Mouse (Mus musculus) CD4-positive, CD25-positive, alpha-beta regulatory T cell, adult 4 months (primary cell): ENCODE results near the gene Scn10a. TPM values are rescaled to one million over a fixed set of nuclear protein-coding genes. Genes with fewer than 3 reads are reported as not detected.
A peak's percentile ranks its signal among the peaks of the same experiment; 100 is the strongest.

Experiments used
- ATAC-seq: one replicate; pipeline ENCODE4 v1.8.0; 2017
- polyA plus RNA-seq, 2 experiments: library from polyadenylated mRNA; unstranded; fragments of 100-300 nt; shearing (Covaris generic); gene quantifications; one replicate each; pipeline ENCODE4 v1.2.1; 2017

Gene Scn10a
- polyA plus RNA-seq, result not detected

DNA sequence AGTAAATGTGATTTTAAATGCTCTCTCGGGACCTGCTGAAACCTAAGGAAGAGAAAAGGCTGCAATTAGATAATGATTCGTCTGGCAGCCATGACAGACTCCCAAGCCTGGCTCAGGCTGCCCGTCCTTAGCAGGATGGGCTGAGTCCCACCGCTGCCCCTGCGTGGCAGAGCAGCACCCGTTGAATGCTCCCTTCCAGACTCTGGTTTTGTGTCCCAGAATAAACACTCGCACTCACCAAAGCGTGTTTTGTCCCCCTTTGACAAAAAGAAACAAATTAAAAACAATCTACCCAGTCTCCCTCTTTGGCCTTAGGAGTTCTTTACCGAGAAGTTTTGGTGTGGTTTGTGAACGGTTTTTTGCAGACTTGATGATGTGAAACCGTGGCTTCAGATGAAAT lies at the start of gene Scn10a:
Scn10a (minus strand) TSS at position 101 of the 400 bp plus-strand sequence.
- no peak for ATAC-seq

DNA sequence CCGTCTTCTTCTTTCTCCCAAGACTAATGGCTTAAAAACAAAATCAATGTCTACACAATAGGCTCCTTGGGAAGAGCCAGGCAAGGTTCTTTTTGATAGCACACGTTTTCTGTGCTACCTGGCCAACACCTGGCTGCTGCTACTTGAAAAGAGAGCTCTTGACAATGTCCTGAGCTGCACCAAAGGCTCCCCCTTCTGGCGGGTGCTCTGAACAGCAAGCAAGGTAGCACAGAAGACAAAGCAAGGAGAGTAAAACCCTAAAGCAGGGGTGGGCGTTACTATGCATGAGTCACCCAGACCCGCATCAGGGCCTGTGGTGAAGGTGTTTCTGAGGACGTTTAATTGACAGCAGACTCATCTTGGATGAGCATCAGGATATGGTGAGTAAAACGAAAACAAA lies 49.5 kb upstream of the Scn10a start:
- ATAC-seq, result peak; percentile 57

DNA sequence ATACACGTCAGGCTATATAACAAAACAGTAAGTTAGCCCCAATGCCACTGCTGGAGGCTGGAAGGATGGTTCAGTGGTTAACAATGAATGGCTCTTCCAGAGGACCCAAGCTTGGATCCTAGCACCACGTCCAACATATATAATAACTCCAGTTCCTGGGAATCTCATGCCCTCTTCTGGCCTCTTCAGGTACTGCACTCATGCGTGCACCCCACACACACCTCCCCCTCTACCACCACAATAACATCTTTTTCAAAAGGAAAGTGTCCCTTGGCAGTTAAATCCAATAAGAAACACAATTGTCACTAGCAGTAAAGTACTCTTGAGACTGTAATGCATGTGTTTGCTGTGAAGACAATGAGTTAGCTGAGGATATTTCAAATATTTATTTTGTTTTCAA lies 41.1 kb upstream of the Scn10a start:
- no peak for ATAC-seq

DNA sequence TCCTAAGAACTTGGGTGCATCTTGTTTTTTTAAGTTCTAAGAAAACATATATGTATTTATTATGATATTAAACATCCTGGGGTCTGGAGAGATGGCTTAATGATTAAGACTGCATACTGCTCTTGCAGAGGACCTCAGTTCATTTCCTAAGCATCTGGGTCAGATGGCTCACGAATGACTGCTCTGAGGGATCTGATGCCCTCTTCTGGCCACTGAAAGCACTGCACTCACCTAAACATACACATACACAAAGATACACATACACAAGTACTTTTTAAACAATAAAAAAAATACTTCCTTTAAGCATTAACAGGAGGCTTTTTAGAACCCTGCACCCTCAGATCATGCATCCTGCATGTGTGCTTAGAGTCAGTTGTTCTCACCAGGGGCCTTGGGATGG lies 40.3 kb upstream of the Scn10a start:
- ATAC-seq, result no peak

DNA sequence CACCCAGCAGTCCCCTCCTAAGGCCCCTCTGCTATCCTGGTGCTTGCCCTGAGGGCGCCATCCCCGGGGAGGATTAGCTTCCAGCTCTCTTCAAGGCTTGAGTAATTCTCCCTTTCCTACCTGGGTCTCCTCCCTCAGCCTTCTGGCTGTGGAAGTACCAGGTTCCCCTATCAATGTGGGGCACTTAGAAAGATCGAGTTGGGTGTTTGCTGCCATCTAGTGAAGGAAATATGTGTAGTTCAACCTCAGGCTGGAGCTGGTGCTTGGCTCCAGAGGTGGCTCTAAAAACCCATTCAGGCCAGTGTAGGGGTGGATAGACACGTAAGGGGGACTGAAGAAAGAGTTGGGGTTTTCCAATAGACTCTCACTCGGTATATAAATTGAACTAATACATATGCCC lies 32.4 kb upstream of the Scn10a start:
- peak; percentile 81 for ATAC-seq

DNA sequence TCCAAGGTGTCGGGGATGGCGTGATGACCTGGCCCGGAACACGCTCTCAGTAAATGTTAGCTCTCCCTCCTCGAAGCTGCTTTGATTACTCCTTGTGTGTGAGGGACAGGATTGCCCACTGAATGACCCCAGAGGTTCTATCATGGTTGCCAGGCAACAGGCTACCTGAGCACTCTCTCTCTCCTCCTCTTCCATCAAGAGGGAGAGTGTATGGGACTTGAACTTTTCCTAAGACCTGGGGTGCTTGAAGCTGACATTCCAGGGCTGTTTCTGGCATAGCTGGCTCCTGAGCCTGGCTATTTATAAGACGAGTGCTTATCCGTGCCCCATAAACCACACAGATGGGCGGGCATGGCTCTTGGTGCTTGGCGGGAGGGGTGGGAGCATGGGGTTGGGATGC lies 30.0 kb upstream of the Scn10a start:
- no peak for ATAC-seq

DNA sequence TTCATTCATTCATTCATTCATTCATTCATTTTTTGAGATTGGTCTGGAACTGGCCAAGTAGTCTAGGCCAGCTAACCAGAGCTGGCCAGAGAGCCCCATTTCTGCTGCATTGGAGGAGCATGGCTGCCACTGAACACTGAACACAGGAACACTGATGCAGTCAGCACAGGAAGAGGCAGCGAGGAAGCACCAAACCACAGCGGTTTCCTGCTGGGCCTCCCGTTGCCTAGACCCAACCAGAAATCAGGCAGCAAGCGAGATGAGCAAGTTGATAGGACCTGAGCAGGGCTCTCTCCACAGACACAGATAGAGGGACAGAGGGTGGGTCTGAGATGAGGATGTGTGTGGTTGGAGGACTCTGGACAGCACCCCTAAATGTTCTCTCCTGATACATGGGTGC lies 24.8 kb upstream of the Scn10a start:
- peak; percentile 96 for ATAC-seq

DNA sequence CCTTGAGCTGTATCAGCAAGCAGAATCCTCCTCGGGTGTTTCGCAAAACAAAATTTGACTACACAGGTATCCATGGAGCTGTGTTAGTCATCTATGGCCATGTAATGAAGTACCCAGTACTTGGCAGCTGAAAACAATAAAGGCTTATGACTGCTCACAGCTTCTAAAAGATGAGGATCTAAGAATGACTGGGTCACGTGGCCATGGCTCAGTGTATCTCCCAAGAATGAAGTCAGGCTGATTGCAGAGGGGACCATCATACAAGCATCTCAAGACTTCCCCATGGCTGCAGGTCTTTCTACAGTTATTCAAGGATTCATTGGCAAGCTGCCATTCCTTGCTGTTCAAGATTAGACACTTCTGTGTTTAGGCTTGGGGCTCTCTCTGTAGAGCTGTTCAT lies 24.2 kb upstream of the Scn10a start:
- ATAC-seq, result no peak

DNA sequence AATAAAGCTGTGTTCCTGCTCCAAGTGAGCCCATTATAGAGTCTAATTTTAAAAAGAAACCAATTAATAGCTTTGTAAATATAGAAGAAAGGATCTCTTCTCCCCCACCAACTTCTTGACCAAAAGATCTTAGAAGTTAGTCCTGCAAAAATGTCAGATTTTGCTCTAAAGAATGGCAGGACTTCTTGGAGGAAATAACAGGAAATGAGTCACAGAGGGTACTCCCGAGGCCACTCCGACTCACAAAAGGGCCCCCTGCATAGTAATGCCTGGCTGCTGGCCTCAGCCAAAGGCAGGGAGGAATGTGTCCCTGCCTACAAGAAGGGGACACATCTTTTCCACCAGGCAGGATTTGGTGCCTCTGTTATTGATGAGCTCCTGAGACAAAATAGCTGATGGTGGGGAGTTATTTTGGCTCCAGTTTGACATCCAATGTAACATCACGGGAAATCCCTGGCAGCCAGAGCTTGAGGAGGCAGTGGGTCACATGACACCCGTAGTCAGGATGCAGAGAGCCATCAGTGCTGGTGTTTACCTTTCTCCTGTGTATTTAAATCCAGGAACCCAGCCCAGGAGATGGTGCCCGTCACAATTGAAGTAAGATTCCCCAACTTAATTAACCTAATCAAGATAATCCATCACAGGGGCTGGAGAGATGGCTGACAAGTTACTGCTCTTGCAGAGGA lies 22.1 kb upstream of the Scn10a start:
- ATAC-seq, result no peak

DNA sequence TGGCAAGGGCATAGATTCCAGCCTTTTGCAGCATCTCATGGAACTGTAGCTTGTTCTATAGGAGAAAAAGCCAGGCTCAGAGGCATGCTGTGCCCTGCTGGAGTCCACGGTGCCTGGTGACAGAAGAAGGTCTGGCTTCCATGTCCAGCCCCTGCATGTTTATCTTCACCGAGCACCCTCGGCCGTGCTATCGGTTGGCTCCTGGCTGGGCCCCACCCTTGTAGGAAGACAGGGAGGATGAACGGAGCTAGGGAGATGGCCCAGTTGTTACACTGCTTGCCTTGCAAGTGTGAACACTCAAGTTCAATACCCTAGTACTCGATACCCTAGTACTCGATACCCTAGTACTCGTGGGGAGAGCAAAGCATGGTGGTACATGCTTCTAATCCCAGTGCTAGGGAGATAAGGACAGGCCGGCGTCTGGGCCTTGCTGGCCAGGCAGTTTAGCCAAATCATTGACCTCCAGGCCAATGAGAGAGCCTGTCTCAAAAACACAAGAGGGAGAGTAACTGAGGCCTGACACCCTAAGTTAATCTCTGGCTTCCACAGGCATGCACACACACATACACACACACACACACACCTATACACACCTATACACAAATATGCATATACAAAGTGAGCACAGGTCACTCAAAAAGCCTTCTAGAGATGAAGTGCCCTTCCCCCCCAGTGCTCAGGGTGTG lies 9.4 kb upstream of the Scn10a start:
- no peak for ATAC-seq

DNA sequence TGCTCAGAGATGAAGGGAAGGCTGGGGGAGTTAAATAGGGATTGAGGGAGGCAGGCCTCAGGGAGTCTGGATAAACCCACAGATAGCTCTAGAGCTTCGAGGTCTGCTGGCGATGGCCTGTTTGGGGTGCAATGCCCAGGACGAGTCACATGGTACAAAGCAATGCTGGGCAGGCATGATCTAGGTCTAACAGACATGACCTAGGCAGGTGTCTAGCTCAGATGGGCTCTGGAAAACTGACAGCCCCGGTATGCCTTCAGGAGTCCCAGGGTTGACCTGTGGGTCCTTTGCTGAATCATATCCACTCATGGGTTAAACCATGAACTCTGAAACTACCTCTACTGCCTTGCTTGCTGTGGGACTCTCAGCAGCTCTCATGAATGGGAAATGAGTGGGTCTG lies 7.9 kb upstream of the Scn10a start:
- no peak for ATAC-seq

DNA sequence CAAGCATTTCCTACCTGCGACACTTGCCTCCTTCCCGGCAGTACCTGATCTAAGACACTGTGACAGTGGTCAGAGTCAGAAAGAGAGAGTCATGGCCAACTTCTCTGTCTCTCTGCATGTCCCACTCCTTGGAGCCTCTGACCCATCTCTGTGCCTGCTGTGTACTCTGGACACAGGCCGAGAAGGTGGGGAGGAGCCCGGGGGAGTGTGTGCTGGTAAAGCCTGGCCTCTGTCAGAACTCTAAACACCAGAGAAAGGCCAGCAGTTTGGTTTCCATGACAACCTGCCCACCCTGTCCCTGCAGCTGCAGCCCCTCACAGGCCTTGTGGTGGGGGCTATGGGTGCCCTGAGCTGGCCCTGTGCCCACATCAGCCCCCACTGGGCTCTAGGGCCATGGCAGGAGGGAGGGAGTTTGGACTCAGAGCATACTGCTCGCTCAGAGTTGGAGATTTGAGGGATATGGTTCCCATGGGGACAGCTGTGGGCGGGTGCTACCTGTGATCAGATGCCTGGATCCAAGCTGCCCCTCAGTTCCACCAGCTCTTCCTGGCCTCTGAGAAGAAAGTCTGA lies 6.3 kb upstream of the Scn10a start:
- ATAC-seq, result no peak

DNA sequence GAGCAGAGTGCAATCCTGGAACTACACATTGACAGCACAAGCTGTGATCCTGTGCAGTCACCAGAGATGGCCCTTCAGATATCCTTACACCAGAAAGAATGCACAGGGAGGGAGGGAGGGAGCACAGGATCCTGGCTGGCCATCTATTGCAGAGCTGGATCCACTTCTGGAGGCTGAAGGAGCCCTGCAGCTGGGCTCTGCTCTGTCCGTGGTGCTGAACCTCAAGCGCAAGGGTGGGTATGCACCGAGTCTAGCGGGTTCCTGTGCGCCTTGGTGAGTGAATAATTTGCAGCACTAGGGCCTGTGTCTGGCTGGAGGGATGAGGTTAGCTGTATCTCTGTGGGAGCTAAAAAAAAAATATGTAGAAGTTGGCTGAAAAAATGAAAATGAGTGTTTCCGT lies 12.4 kb downstream of the Scn10a start:
- no peak for ATAC-seq

DNA sequence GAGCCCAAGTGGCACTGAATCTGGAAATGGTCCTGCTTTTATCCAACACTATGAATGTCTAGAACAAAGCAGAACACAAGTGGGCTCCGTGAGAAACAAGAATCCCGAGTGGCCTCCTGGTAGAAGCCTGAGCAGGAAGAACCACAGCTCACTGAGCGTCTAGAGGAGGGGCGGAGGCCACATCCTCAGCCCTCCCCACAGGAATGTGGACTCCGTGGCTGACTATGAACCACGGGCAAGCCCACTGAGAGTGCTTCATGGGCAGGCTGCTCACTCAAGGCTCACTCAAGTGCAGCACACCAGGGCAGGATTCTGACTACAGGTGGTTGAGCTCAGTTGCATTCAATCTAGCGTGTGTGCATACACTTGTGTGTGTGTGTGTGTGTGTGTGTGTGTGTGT lies 27.6 kb downstream of the Scn10a start:
- no peak for ATAC-seq

DNA sequence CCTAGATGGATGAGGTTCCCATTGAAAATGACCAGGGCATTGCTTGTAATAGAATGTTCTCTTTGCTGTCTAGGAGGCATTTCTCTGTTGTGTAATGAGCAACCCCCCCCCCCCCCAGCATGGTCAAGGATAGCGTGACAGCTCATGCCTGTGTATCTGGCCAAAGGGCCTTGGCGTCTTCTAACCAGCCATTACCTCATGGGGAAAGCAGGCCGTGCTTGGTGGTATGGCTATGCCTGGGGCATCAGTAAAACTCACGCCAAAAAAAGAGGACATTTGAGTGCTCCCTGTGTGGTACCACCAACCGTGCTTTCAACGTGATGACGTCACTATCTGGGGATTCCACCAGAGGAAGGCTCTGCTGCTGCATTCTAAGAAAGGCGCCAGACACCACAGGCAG lies 28.1 kb downstream of the Scn10a start:
- no peak for ATAC-seq

DNA sequence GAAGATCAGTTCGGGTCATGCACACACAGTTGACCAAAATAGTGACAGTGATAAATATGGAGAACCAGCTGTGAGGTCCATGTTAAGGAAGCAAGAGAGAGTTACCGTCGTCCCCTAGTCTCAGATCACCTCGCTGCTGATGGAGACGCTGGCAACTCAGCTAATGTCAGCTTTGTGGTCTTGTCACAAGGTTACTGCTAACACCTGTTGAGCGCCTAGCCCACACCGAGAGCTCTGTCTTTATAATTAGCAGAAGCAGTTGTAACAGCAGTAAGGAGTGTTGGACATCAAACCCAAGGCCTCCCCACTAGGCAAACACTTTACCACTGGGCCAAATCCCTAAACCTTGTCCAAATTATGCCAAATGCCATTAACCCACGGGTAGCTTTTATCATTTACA lies 31.2 kb downstream of the Scn10a start:
- no peak for ATAC-seq

DNA sequence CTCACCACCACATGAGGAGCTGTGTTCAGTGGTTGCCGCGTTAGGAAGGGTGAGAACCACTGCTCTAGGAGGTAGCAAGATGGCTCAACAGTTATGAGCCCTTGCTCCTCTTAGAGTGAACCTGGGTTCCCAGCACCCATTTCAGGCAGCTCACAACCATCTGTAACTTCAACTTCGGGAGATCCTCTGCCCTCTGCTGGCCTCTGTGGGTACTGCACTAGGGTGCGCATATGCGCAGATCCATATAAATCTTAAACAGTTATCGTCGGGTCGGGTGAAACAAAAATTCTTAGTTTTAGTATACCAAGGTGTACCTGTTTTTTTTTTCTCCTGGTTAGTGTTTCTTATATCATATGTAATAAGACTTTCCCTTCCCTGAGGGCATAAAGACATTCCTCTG lies 32.9 kb downstream of the Scn10a start:
- no peak for ATAC-seq

DNA sequence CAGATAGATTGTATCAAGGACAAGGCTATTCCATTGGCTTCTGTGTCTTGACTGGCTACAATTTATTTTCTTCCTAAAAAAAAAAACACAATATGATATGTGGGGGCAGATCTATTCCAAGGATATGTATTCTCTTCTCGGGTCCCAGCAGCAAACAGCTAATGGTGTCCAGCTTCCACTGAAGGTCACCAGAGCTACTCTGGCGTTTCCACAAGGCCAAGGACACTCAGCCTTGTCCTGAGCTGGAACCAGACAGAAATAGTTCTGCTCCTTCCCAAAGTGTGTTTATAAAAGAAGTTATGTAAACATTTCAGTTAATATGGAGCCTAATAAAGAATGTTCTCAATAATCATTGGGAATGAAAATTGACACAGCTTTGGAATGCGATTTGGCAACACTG lies 38.2 kb downstream of the Scn10a start:
- ATAC-seq, result no peak

DNA sequence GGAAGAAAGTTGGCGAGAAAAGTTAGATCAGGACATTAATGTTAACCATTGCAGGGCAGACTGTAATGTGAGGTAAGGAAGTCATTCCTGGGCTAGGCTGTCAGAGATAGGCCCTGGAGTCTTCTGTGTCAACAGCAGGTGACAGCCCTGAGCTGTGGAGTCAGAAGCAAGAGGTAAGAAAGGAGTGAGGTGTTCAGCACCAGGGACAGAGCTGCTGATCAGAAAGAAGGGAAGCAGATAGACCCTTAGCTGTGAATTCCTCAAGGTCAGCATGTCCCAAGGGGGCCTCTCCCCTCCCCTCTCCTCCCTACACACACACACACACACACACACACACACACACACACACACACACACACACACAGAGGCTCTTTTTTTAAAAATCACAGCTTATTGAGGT lies 55.0 kb downstream of the Scn10a start:
- no peak for ATAC-seq

DNA sequence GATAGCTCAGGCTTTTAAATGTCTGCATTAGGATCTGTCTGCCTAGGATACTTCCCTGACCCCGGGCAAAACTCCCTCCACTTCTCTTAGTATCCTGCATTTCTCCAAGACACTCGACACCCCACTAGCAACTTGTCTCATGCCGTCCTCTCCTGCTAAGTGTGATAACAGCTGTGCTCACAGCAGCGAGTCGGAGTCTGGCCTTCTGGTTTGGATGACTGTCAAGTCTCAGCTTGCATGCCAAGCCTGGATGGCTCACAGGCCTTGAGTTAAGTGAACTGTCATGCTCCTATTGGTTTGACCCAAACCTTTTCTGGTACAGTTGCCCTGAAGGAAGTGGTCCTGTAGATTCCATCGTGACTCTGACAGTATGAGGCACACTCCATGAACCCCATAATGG lies 63.0 kb downstream of the Scn10a start:
- no peak for ATAC-seq

DNA sequence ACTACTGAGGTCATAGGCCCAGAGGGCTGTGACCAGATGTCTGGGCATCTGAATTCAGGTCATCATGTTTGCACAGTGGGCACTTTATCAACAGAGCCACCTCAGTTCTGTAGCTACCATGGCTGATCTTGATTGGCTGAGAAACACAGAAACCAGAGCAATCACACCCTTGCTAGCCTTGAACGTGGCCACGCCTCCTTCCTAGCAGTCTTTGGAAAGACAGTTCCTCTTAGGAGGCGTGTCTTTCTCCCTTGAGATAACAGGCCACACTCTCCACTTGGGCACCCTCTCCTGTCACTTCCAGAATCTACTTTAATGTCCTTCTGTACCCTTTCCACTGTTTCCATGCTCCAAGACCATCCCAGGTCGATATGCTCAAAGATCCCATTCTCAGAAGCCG lies 65.4 kb downstream of the Scn10a start:
- ATAC-seq, result no peak

DNA sequence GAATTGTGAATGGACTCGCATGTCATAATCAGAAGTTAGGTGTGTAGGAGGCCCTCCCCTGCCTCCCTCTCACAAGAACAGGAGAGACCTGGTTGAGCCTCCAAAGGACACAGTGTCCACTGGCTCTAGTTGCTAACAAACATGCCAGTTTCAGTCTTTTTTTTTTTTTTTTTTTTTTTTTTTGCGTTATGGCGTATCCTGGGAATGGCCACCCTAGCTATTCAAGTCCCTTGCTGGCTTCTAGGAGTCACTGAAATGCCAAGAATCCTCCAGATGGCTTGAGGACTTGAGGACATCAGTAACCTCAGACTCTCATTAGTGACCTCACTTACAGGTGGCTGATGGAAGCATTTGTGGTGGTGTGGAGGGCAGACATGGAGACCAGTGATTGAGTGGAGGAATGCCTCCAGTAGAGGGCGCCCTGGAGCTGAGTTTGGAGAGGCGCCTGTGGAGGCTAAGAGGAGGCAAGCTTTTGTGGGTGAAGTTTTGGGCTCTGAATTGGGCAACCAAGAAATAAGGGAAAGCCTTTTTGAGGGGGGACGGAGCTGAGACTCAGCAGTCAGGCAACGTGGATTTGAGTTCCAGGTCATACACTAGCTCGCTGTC lies 72.1 kb downstream of the Scn10a start:
- ATAC-seq, result peak; percentile 80

DNA sequence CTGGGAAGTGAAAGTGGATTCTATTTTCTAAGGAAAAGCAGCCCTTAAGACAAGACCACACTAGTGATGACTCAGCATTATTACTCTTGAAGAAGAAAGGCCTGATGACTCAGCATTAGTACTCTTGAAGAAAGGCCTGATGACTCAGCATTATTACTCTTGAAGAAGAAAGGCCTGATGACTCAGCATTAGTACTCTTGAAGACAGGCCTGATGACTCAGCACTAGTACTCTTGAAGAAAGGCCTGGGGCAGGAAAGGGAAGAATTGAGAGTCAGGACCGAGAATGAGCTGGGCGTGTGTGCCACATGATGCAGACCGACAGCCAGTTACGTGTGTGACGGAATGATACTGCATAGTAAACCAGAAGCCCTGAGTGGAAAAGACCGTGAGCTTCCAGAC lies 77.1 kb downstream of the Scn10a start:
- ATAC-seq, result no peak
